Mouse (Mus musculus) intestine, embryonic 14.5 days (tissue): ENCODE measurements around the gene Gata1. TPM values are rescaled to one million over a fixed set of nuclear protein-coding genes. Genes with fewer than 3 reads are reported as not detected.
"Not testable (repeated sequence)": the region's sequence is repeated elsewhere in the genome, so short reads cannot be mapped to it uniquely, and the experiment has no call there.

ENCODE experiments used
- ATAC-seq: fragments of 200-750 bp; cut with Nextera tagmentation; replicated peaks from 2 replicates; pipeline ENCODE4 v1.8.0; 2017; ENCODE audit warnings: low read depth, moderate number of reproducible peaks, moderate TSS enrichment, moderate library complexity; ENCODE audit not compliant: low FRiP score, low TSS enrichment
- DNase-seq: peaks from one replicate; pipeline ENCODE4 v3.0.0-alpha.2; 2018; ENCODE audit warnings: low spot score
- H3K27ac ChIP-seq: fragments of 300-500 bp; sonication (generic); 2 replicates; pipeline ENCODE4 v1.5.1; 2014; ENCODE audit warnings: low read depth, mild to moderate bottlenecking, control low read depth
- H3K27me3 ChIP-seq: fragments of 300-500 bp; sonication (generic); replicated peaks from 2 replicates; pipeline ENCODE4 v1.6.1; 2014; ENCODE audit warnings: low read length, control low read depth; ENCODE audit not compliant: control insufficient read depth, insufficient read depth
- H3K36me3 ChIP-seq: fragments of 300-500 bp; sonication (generic); 2 replicates; pipeline ENCODE4 v1.6.1; 2014; ENCODE audit warnings: low read length, control low read depth; ENCODE audit not compliant: control insufficient read depth, insufficient read depth
- H3K4me1 ChIP-seq: fragments of 300-500 bp; sonication (generic); replicated peaks from 2 replicates; pipeline ENCODE4 v1.6.1; 2014; ENCODE audit warnings: low read length, control low read depth, mixed read lengths; ENCODE audit not compliant: control insufficient read depth, insufficient read depth
- H3K4me2 ChIP-seq: fragments of 300-500 bp; sonication (generic); 2 replicates; pipeline ENCODE4 v1.6.1; 2014; ENCODE audit warnings: low read length
- H3K4me3 ChIP-seq: fragments of 300-500 bp; sonication (generic); 2 replicates; pipeline ENCODE4 v1.5.1; 2014; ENCODE audit warnings: low read depth, low read length, control low read depth, mixed read lengths
- H3K9ac ChIP-seq: fragments of 300-500 bp; sonication (generic); 2 replicates; pipeline ENCODE4 v1.6.1; 2014; ENCODE audit warnings: mild to moderate bottlenecking, low read length
- H3K9me3 ChIP-seq: fragments of 300-500 bp; sonication (generic); 2 replicates; pipeline ENCODE4 v1.6.1; 2016; ENCODE audit warnings: low read length, control low read depth; ENCODE audit not compliant: control insufficient read depth
- WGBS: fragments of 180-500 bp; shearing (Covaris S2); extraction: QIAGEN DNeasy Blood & Tissue Kit; methylation state at CpG from one replicate; pipeline ENCODE4 v1.1.7; 2014; 5-methylcytosine and 5-hydroxymethylcytosine counted together
- polyA plus RNA-seq: library from polyadenylated mRNA; unstranded; fragments of >200 nt; fragmentation: Nextera tagmentation; extraction: Ambion mirVana; gene quantifications from 2 replicates; pipeline ENCODE4 v1.2.1, GENCODE M21; 2014

The Gata1 gene
- polyA plus RNA-seq, 1 experiment from 2014 or later, result 0.80 TPM

DNA sequence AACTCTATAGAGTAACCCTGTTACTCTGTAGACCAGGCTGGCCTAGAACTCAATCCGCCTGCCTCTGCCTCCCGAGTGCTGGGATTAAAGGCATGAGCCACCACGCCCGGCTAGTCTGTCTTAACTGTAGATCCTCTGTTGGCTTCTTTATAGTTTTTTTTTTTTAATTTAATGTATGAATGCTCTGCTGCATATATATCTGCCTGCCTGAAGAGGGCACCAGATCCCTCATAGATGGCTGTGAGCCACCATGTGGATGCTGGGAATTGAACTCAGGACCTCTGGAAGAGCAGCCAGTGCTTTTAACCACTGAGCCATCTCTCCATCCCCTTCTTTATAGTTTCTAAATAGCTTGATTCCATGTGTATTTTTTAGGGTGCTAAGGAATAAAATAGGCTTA lies 31.5 kb upstream of the Gata1 start:
- H3K9ac ChIP-seq, H3K36me3 ChIP-seq, H3K27ac ChIP-seq, H3K9me3 ChIP-seq, ATAC-seq, H3K4me2 ChIP-seq, H3K4me3 ChIP-seq, H3K27me3 ChIP-seq, H3K4me1 ChIP-seq, DNase-seq: not testable (repeated sequence)
- 92% methylated on average over 4 of the region's 4 CpGs for WGBS

DNA sequence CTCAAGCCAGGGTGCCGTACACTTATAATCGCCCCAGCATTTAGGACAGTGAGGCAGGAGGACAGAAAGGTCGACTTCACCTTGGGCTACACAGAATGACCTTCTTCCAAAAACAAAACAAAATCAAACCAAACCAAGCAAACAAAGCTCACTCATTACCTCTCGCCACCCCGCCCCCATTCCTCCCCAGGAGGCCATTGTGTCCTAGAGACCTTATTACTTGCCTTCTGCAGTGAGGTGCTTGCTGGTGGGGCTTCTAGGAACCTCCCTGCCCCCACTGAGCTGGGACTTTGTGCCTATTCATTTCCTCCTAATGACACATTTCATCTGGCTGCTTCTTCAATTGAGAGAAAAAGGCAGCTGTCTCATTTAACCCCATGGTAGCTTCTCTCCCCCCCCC lies 30.7 kb upstream of the Gata1 start:
- H3K4me1 ChIP-seq, result no peaks in the 10 kb centered on the region
- H3K4me3 ChIP-seq, result no peak overlapping the region
- H3K27me3 ChIP-seq, result no peaks in the 10 kb centered on the region
- H3K4me2 ChIP-seq, result no peak overlapping the region
- 50% methylated on average over 5 of the region's 5 CpGs for WGBS
- no peaks in the 10 kb centered on the region for H3K9me3 ChIP-seq
- H3K27ac ChIP-seq, result no peak overlapping the region
- no peak overlapping the region for H3K9ac ChIP-seq
- H3K36me3 ChIP-seq, result no peaks in the 10 kb centered on the region
- DNase-seq, result no peak
- ATAC-seq, result no peak

DNA sequence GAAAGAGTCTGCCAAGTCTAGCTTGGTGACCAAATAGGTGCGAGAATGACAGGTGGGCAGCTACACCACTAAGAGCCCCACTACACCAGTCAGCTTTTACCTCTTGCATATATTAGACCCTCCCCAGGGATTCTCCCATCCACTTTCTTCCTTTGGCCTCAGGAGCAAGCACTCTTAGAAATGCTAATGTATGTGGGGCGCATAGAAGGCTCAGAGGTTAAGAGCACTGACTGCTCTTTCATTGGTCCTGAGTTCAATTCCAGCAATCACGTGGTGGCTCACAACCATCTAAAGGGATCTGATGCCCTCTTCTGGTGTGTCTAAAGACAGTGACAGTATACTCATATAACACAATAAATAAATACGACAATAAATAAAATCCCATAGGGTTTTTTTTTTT lies 25.1 kb upstream of the Gata1 start:
- H3K27ac ChIP-seq, result no peak overlapping the region
- H3K27me3 ChIP-seq, result no peaks in the 10 kb centered on the region
- no peak overlapping the region for H3K9ac ChIP-seq
- H3K4me2 ChIP-seq, result no peak overlapping the region
- no peak for ATAC-seq
- no peaks in the 10 kb centered on the region for H3K9me3 ChIP-seq
- no peaks in the 10 kb centered on the region for H3K36me3 ChIP-seq
- no peaks in the 10 kb centered on the region for H3K4me1 ChIP-seq
- DNase-seq, result no peak
- WGBS, result 62% methylated on average over 4 of the region's 4 CpGs
- no peak overlapping the region for H3K4me3 ChIP-seq

DNA sequence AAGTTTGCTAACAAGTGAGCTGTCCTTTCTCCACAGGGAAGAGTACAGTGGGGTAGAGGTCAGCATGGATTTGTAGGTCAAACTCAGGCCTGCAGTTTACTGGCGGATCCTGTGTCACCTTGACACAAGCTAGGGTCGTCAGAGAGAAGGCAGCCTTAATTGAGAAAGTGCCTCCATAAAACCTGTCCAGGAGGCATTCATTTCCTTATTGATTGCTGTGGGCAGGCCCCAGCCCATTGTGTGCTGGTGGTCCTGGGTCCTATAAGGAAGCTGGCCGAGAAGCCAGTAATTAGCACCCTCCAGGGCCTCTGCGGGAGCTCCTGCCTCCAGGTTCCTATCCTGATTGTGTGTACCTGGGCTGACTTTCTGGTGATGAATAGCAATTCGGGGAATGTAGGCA lies 24.1 kb upstream of the Gata1 start:
- 29% methylated on average over 5 of the region's 5 CpGs for WGBS
- Histone ChIP-seq H3K27me3 (no peaks in the 10 kb centered on the region), H3K4me3 (no peak overlapping the region), H3K4me2 (no peak overlapping the region), H3K4me1 (no peaks in the 10 kb centered on the region), H3K9me3 (no peaks in the 10 kb centered on the region), H3K9ac (no peak overlapping the region), H3K27ac (no peak overlapping the region), H3K36me3 (no peaks in the 10 kb centered on the region)
- DNase-seq (no peak), ATAC-seq (no peak)

DNA sequence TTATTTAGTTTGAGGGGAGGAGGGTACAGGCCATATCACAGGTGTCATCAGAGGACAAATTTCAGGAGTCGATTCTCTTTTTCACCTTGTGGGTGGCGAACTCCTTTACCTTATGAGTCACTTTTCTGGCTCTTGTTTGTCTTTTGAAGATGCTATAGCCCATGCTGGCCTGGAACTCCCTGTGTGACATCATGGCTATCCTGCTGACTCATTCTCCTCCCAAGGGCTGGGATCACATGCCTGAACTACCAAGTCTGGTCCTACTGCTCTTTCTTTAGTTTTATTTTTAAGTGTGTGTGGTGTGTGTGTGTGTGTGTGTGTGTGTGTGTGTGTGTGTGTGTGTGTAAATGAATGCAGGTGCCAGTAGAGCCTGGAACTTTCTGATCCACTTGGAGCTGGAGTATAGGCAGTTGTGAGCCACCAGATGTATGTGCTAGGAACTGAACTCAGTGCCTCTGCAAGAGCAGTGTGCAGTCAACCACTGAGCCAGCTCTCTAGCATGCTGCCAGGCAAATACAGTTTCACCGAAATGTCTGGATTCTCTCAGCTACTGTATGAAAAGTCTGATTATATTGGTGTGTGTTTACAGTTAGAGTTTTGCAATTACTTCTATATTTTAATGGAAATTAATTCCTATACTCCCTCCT lies 22.8 kb upstream of the Gata1 start:
- Histone ChIP-seq H3K27ac (no peak overlapping the region), H3K4me1 (no peaks in the 10 kb centered on the region), H3K4me2 (no peak overlapping the region), H3K4me3 (no peak overlapping the region), H3K27me3 (no peaks in the 10 kb centered on the region), H3K9ac (no peak overlapping the region), H3K36me3 (no peaks in the 10 kb centered on the region), H3K9me3 (no peaks in the 10 kb centered on the region)
- no peak for DNase-seq
- no peak for ATAC-seq
- WGBS, result 78% methylated on average over 3 of the region's 3 CpGs

DNA sequence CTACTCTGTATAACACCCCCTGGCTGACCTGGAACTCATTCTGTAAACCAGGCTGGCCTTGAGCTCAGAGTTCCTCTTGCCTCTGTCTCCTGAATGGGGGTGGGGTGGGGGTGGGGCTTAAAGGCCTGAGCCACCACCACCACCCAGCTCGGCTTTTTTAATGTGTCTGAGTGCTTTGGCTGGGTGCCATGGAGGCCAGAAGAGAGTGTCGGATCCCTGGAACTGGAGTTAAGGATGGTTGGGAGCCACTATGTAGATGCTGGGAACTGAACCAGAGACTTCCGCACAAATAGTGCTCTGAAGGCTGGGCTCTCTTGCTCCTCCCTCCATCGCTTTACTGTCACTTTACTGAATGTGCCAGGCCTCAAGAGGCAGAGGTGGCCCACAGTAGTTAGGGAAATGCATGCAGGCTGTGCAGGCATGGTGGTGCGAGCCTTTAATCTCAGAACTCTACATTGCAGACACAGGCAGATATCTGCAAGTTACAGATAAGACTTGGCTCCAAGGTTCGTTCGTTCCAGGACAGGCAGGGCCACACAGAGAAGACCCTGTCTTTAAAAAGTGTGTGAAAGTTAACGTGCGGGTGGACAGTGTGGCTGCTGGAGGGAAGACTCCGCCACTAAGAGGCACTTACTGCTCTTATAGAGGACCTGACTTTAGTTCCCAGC lies 15.3 kb upstream of the Gata1 start:
- Histone ChIP-seq H3K36me3 (no peaks in the 10 kb centered on the region), H3K27ac (no peak overlapping the region), H3K4me3 (no peak overlapping the region), H3K27me3 (no peaks in the 10 kb centered on the region), H3K4me2 (no peak overlapping the region), H3K9ac (no peak overlapping the region), H3K4me1 (no peaks in the 10 kb centered on the region), H3K9me3 (no peaks in the 10 kb centered on the region)
- DNase-seq (no peak), ATAC-seq (no peak)
- WGBS, result 62% methylated on average over 10 of the region's 10 CpGs

DNA sequence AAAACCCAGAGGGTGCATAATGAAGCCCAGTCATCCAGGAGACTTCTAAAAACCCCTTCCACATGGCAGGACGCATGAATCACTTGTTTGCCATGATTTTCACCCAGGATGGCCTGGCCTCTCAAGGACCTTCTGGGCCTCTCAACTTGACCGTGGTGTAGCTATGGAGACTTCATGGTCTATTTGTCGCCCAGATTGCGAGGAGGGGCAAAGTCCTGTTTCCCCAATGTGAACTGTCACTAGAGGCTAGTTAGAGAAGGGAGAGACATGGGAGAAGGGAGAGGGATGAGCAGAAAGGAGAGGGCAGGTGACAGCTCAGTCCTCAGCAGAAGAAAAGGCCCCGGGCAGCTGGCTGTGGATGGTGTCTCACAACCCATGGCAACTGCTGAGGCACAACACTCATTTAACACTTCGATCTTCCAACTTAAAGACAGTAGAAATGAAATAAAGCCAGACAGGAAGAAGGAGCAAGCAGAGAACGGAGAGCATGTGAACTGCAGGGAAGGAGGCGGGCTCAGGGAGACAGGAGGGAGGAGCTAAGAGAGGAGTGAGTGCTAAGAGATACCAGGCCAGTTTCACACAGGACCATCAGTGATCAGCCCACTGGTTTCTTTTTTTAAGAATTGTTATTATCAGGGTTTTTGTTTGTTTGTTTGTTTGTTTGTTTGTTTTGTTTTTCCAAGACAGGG lies 14.7 kb upstream of the Gata1 start:
- Histone ChIP-seq H3K36me3 (no peaks in the 10 kb centered on the region), H3K4me2 (no peak overlapping the region), H3K9me3 (no peaks in the 10 kb centered on the region), H3K4me3 (no peak overlapping the region), H3K27me3 (no peaks in the 10 kb centered on the region), H3K4me1 (no peaks in the 10 kb centered on the region), H3K9ac (no peak overlapping the region), H3K27ac (no peak overlapping the region)
- DNase-seq, result no peak
- ATAC-seq, result no peak
- 53% methylated on average over 8 of the region's 8 CpGs for WGBS

DNA sequence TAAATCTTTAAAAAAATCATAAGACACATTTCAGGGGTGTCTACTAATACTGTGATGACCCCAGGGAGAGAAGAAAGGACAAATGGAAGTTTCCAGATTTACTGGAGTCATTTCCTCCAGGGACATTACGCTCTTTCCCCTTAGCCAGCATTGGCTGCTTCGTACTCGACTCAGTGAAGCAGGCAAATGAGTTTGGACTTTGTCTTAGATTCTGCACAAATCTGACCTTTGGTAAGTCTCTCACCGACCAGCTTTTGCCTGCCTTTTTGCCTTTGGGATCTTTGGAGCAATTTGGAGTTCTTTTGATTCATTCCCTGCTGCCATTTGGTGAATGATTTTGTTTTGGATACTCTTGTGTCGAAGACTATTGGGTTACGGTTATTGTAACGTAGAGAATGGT lies 3.5 kb upstream of the Gata1 start:
- DNase-seq, result no peak
- ATAC-seq, result no peak
- no peak overlapping the region for H3K4me2 ChIP-seq
- WGBS, result 87% methylated on average over 7 of the region's 7 CpGs
- H3K4me1 ChIP-seq, result no peaks in the 10 kb centered on the region
- no peaks in the 10 kb centered on the region for H3K27me3 ChIP-seq
- H3K36me3 ChIP-seq, result no peaks in the 10 kb centered on the region
- no peak overlapping the region for H3K4me3 ChIP-seq
- H3K9me3 ChIP-seq, result no peaks in the 10 kb centered on the region
- no peak overlapping the region for H3K27ac ChIP-seq
- H3K9ac ChIP-seq, result no peak overlapping the region

DNA sequence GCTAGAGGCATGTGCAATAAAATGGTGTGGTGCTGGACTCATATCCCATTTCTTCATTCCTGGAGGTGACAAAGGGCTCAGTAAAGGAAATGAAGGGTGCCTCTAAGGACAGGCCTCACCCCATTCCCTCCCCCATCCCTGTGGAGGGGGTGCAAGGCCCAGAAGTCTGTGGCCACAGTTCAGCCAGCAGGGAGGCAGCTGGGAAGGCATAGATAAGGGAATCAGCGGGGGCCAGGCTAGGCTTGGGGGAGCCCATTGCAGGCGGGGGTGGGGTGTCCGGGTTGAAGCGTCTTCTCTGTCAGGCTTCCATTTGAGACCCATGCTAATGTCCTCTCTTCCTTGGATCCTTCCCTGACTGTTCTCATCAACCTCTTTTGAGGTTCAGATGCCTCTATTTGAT lies 6.6 kb downstream of the Gata1 start:
- no peak overlapping the region for H3K9ac ChIP-seq
- H3K4me2 ChIP-seq, result no peak overlapping the region
- no peak overlapping the region for H3K27ac ChIP-seq
- H3K4me1 ChIP-seq, result no peaks in the 10 kb centered on the region
- H3K9me3 ChIP-seq, result no peaks in the 10 kb centered on the region
- H3K4me3 ChIP-seq, result no peak overlapping the region
- no peak for ATAC-seq
- WGBS, result 80% methylated on average over 4 of the region's 4 CpGs
- no peaks in the 10 kb centered on the region for H3K36me3 ChIP-seq
- no peak for DNase-seq
- no peaks in the 10 kb centered on the region for H3K27me3 ChIP-seq
